In genomic region chr17:79975150-79975757, GRCm38 (mm10) we compare ENCODE assay signal across 8 mouse cellular contexts.
DNase-seq lines count a peak whose midpoint lies in the region; ATAC-seq lines count a peak whose summit lies in the region.
"Not testable (repeated sequence)": the region's sequence is repeated elsewhere in the genome, so short reads cannot be mapped to it uniquely, and the experiment has no call there.

No protein-coding gene starts in this region.

- not testable (repeated sequence) for H3K27me3 ChIP-seq in forebrain, embryonic 13.5 days; kidney, embryonic 15.5 days; liver, embryonic 13.5 days; midbrain, embryonic 14.5 days (ENCODE audit: control insufficient read depth, insufficient read depth, low read length); splenic B cell, adult 2 months (ENCODE audit: control insufficient read depth, insufficient read depth, low read length, poor library complexity, severe bottlenecking)
- peaks cover 23% of the 10 kb centered on the region for H3K27me3 ChIP-seq in hindbrain, embryonic 10.5 days (ENCODE audit: insufficient read depth, poor library complexity, severe bottlenecking)

- DNase-seq in CD4-positive, CD25-positive, alpha-beta regulatory T cell, adult 2 months (ENCODE audit: low read depth, low spot score) = peak; percentile 65
- DNase-seq in adrenal gland, postnatal 14 days = peak; percentile 16
- DNase-seq in hindbrain, embryonic 10.5 days (ENCODE audit: low spot score) = not testable (repeated sequence)
- peak; percentile 45 for DNase-seq in liver, embryonic 13.5 days
- peak; percentile 40 for DNase-seq in midbrain, embryonic 14.5 days
- DNase-seq in splenic B cell, adult 2 months (ENCODE audit: low read depth, low spot score) = peak; percentile 55

- peak overlapping the region; percentile 48 for H3K4me2 ChIP-seq in forebrain, embryonic 13.5 days
- H3K4me2 ChIP-seq in kidney, embryonic 15.5 days = peak overlapping the region; percentile 53
- peak overlapping the region; percentile 62 for H3K4me2 ChIP-seq in liver, embryonic 13.5 days
- H3K4me2 ChIP-seq in midbrain, embryonic 14.5 days (ENCODE audit: low read length) = peak overlapping the region; percentile 50

- H3K4me1 ChIP-seq in forebrain, embryonic 13.5 days = peaks cover 16% of the 10 kb centered on the region; the same call in 1 of the 2 replicates
- peaks cover 29% of the 10 kb centered on the region for H3K4me1 ChIP-seq in hindbrain, embryonic 10.5 days (replicated peaks)
- H3K4me1 ChIP-seq in kidney, embryonic 15.5 days = peaks cover 39% of the 10 kb centered on the region
- peaks cover 60% of the 10 kb centered on the region for H3K4me1 ChIP-seq in liver, embryonic 13.5 days (replicated peaks)
- H3K4me1 ChIP-seq in midbrain, embryonic 14.5 days (ENCODE audit: control insufficient read depth, insufficient read depth, low read length) = not testable (repeated sequence)

- ATAC-seq in forebrain, embryonic 13.5 days = 0 out of 2 replicates have a peak, but pooled peaks have one; percentile 33
- peak; percentile 46; the same call in 1 of the 2 replicates for ATAC-seq in kidney, embryonic 15.5 days (replicated peaks; ENCODE audit: low FRiP score)
- ATAC-seq in liver, embryonic 13.5 days (ENCODE audit: low read depth) = peak; percentile 56
- ATAC-seq in midbrain, embryonic 14.5 days (ENCODE audit: low FRiP score, low TSS enrichment) = not testable (repeated sequence)

- H3K4me3 ChIP-seq in forebrain, embryonic 13.5 days; midbrain, embryonic 14.5 days (replicated peaks; ENCODE audit: low read depth, low read length): not testable (repeated sequence)
- peak overlapping the region; percentile 36 for H3K4me3 ChIP-seq in hindbrain, embryonic 10.5 days
- H3K4me3 ChIP-seq in kidney, embryonic 15.5 days (replicated peaks) = peak overlapping the region; percentile 31
- H3K4me3 ChIP-seq in liver, embryonic 13.5 days (replicated peaks) = peak overlapping the region; percentile 36

- not testable (repeated sequence) for H3K36me3 ChIP-seq in forebrain, embryonic 13.5 days (ENCODE audit: poor library complexity, severe bottlenecking); hindbrain, embryonic 10.5 days; kidney, embryonic 15.5 days; liver, embryonic 13.5 days; midbrain, embryonic 14.5 days (ENCODE audit: control insufficient read depth, insufficient read depth, low read length); splenic B cell, adult 2 months (ENCODE audit: control insufficient read depth, insufficient read depth, low read length, poor library complexity, severe bottlenecking)

- not testable (repeated sequence) for H3K27ac ChIP-seq in forebrain, embryonic 13.5 days; hindbrain, embryonic 10.5 days; kidney, embryonic 15.5 days; liver, embryonic 13.5 days; midbrain, embryonic 14.5 days (replicated peaks; ENCODE audit: low read depth, low read length)

- WGBS in forebrain, embryonic 13.5 days = 23% methylated on average over 16 of the region's 16 CpGs
- WGBS in hindbrain, embryonic 10.5 days = 24% methylated on average over 16 of the region's 16 CpGs
- 13% methylated on average over 16 of the region's 16 CpGs for WGBS in kidney, embryonic 15.5 days
- WGBS in liver, embryonic 13.5 days (ENCODE audit: insufficient replicate concordance) = 10% methylated on average over 16 of the region's 16 CpGs
- 24% methylated on average over 16 of the region's 16 CpGs for WGBS in midbrain, embryonic 14.5 days

- H3K9ac ChIP-seq in forebrain, embryonic 13.5 days; kidney, embryonic 15.5 days; liver, embryonic 13.5 days; midbrain, embryonic 14.5 days (replicated peaks; ENCODE audit: low read length): not testable (repeated sequence)

- H3K9me3 ChIP-seq in forebrain, embryonic 13.5 days (replicated peaks); hindbrain, embryonic 10.5 days; kidney, embryonic 15.5 days (replicated peaks); liver, embryonic 13.5 days (replicated peaks); midbrain, embryonic 14.5 days (ENCODE audit: control insufficient read depth, low read length): not testable (repeated sequence)
